Mouse (Mus musculus): ENCODE results near the gene Fam167b. TPM values are rescaled to one million over a fixed set of nuclear protein-coding genes. Genes with fewer than 3 reads are reported as not detected.

Gene Fam167b
- polyA plus RNA-seq, 1 experiment from 2014 or later, result 5.6 TPM

Small RNAs within 50 kb of the gene (microRNA-seq; reads per million reads assigned to microRNA genes)
- not detected for gene Mir8119

Other genes starting within 250 kb of the Fam167b start
- 256 and 263 TPM in 2 replicates for gene Rbbp4, start 243.2 kb downstream of the Fam167b start, polyA plus RNA-seq (2014; fragmentation: Nextera tagmentation; extraction: Ambion mirVana)
- 45.5 and 48.1 TPM in 2 replicates for gene Zbtb8os, start 242.9 kb downstream of the Fam167b start, polyA plus RNA-seq (2014; fragmentation: Nextera tagmentation; extraction: Ambion mirVana)
- gene Zbtb8a, start 200.4 kb downstream of the Fam167b start, polyA plus RNA-seq (2014; fragmentation: Nextera tagmentation; extraction: Ambion mirVana), result 9.0 TPM in 2 replicates
- gene Zbtb8b, start 137.7 kb downstream of the Fam167b start, polyA plus RNA-seq (2014; fragmentation: Nextera tagmentation; extraction: Ambion mirVana), result 5.0 and 5.6 TPM in 2 replicates
- gene Bsdc1, start 117.0 kb downstream of the Fam167b start, polyA plus RNA-seq (2014; fragmentation: Nextera tagmentation; extraction: Ambion mirVana), result 23.2 and 25.5 TPM in 2 replicates
- not detected in 2 replicates for gene Tssk3, start 87.5 kb downstream of the Fam167b start, polyA plus RNA-seq (2014; fragmentation: Nextera tagmentation; extraction: Ambion mirVana)
- not detected in 2 replicates for gene Fam229a, start 87.4 kb downstream of the Fam167b start, polyA plus RNA-seq (2014; fragmentation: Nextera tagmentation; extraction: Ambion mirVana)
- 301 and 313 TPM in 2 replicates for gene Marcksl1, start 65.0 kb downstream of the Fam167b start, polyA plus RNA-seq (2014; fragmentation: Nextera tagmentation; extraction: Ambion mirVana)
- 123 and 124 TPM in 2 replicates for gene Hdac1, start 35.8 kb downstream of the Fam167b start, polyA plus RNA-seq (2014; fragmentation: Nextera tagmentation; extraction: Ambion mirVana)
- 2.6 and 3.2 TPM in 2 replicates for gene Lck, start 4.9 kb downstream of the Fam167b start, polyA plus RNA-seq (2014; fragmentation: Nextera tagmentation; extraction: Ambion mirVana)
- 192 and 207 TPM in 2 replicates for gene Eif3i, start 22.1 kb upstream of the Fam167b start, polyA plus RNA-seq (2014; fragmentation: Nextera tagmentation; extraction: Ambion mirVana)
- gene Tmem234, start 22.1 kb upstream of the Fam167b start, polyA plus RNA-seq (2014; fragmentation: Nextera tagmentation; extraction: Ambion mirVana), result 158 and 179 TPM in 2 replicates
- gene Dcdc2b, start 35.7 kb upstream of the Fam167b start, polyA plus RNA-seq (2014; fragmentation: Nextera tagmentation; extraction: Ambion mirVana), result 1.1 and 2.6 TPM in 2 replicates
- 24.1 and 25.1 TPM in 2 replicates for gene Iqcc, start 40.5 kb upstream of the Fam167b start, polyA plus RNA-seq (2014; fragmentation: Nextera tagmentation; extraction: Ambion mirVana)
- gene Ccdc28b, start 45.4 kb upstream of the Fam167b start, polyA plus RNA-seq (2014; fragmentation: Nextera tagmentation; extraction: Ambion mirVana), result 49.8 and 53.3 TPM in 2 replicates
- gene Txlna, start 62.5 kb upstream of the Fam167b start, polyA plus RNA-seq (2014; fragmentation: Nextera tagmentation; extraction: Ambion mirVana), result 51.5 and 56.4 TPM in 2 replicates
- 11.5 and 14.2 TPM in 2 replicates for gene Kpna6, start 94.2 kb upstream of the Fam167b start, polyA plus RNA-seq (2014; fragmentation: Nextera tagmentation; extraction: Ambion mirVana)
- 7.1 and 13.4 TPM in 2 replicates for gene Tmem39b, start 118.3 kb upstream of the Fam167b start, polyA plus RNA-seq (2014; fragmentation: Nextera tagmentation; extraction: Ambion mirVana)
- 69.6 and 74.0 TPM in 2 replicates for gene Khdrbs1, start 163.8 kb upstream of the Fam167b start, polyA plus RNA-seq (2014; fragmentation: Nextera tagmentation; extraction: Ambion mirVana)
- gene Ptp4a2, start 232.7 kb upstream of the Fam167b start, polyA plus RNA-seq (2014; fragmentation: Nextera tagmentation; extraction: Ambion mirVana), result 350 and 362 TPM in 2 replicates